Mouse (Mus musculus) erythroid progenitor cell, adult 5-6 weeks (primary cell): ENCODE data around the gene Il1a. TPM values are rescaled to one million over a fixed set of nuclear protein-coding genes. Genes with fewer than 3 reads are reported as not detected.

Experiments
- ATAC-seq: replicated peaks from 2 replicates; pipeline ENCODE4 v1.8.0; 2016; ENCODE audit warnings: moderate number of reproducible peaks, mild to moderate bottlenecking, moderate TSS enrichment, inconsistent platforms; ENCODE audit not compliant: poor library complexity, low FRiP score, severe bottlenecking
- total RNA-seq, 2 experiments: library from RNA; stranded (forward) in 1 of 2; stranded (reverse) in 1 of 2; fragments of 150-400 nt in 1 of 2; fragments of 186-747, 209-891 nt in 1 of 2; gene quantifications; 2 replicates each; pipeline versions ENCODE4 v1.2.3 to v1.2.4; 2015 to 2017; ENCODE audit warnings: low replicate concordance in 2 of 2

The Il1a gene
- total RNA-seq, 2 experiments from 2014 or later: 1.1 TPM; not detected in 1

GRCm38 (mm10) chr2:129269161-129269643, 40.6 kb downstream of the Il1a start:
- ATAC-seq: no peak

GRCm38 (mm10) chr2:129267738-129268137, 42.0 kb downstream of the Il1a start:
- ATAC-seq: no peak

DNA sequence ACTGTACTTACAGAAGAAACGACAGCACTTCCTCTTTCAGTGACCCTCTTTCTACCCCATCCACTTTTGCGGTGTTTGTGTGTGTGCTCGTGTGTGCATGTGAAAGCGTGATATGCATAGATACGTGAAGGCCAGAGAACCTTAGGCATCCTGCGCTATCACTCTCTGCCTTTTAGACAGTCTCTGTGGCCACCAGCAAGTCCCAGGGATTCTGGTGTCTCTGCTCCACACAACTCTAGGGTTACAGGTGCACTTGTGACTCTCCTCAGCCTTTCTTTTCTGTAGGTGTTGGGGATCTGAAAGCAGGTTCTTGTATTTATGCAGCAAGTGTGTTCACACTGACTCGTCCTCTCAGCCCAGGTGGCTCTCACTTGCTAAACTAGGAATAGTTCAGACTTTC, 44.5 kb downstream of the Il1a start:
- no peak for ATAC-seq

DNA sequence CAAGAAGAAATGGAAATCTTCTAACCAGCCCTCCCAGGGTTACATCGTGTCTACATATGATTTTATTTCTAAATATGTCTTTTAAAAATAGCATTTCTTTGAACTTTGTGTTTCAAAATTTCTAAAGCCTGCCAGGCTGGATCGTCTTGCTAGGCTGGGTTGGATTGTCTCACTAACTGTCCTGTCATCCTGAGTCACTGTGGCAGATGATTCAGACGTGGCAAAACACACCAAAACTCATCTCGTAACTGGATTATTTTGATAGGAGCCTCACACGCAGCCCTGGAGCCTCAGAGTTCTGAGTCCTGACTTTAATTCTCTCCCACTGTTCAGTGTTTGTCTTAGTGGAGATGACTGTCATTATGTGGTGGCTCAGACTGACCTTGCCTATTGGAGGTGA, 46.7 kb downstream of the Il1a start:
- ATAC-seq: no peak

DNA sequence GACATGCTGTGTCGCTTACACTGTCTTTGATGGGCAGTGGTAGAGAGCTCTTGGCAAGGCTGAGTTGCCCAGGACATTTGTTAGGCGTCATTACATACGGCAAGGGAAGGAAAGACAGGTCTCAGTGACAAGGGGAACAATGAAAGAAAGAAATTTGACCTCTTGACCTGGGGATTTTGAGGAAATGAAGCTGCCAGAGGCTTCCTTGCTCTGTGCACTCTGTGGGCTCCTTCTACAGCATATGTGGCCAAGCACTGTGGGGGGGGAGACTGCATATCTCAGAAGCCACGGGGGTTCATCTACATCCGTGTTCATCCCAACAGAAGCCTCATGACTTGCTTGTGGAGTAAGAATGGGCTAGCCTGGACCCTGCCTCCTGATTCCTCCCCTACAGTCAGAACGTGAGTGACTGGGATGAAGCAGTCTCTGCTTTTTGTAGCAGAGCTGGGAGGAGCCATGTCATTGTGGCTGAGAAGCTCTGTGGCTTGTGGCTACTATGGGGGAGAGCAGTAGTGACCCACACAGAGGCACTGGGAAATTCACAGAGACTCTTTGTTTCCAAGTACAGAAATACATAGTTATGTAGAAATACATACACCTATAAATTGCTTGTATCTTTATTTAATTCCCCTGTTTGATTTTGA, 48.5 kb downstream of the Il1a start:
- no peak for ATAC-seq

DNA sequence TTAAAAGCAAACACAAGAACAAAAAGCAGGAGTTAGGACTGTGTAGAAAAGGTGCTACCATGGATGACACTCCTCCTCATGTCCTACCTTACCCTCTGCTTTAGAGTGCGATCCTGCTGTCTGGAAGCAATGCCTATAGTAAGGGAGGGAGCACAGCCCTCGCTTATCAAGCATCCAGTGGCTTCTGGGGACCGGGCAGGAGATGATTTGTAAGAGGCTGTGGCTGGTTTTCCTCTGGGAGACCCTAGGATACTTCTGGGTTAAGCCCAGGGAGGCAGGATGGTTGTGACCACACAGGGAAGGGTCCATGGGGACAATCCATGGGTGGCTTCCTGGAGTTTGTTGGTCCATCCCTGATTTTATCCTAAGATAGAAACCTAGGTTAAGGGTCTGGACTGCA, 49.1 kb downstream of the Il1a start:
- ATAC-seq: no peak

DNA sequence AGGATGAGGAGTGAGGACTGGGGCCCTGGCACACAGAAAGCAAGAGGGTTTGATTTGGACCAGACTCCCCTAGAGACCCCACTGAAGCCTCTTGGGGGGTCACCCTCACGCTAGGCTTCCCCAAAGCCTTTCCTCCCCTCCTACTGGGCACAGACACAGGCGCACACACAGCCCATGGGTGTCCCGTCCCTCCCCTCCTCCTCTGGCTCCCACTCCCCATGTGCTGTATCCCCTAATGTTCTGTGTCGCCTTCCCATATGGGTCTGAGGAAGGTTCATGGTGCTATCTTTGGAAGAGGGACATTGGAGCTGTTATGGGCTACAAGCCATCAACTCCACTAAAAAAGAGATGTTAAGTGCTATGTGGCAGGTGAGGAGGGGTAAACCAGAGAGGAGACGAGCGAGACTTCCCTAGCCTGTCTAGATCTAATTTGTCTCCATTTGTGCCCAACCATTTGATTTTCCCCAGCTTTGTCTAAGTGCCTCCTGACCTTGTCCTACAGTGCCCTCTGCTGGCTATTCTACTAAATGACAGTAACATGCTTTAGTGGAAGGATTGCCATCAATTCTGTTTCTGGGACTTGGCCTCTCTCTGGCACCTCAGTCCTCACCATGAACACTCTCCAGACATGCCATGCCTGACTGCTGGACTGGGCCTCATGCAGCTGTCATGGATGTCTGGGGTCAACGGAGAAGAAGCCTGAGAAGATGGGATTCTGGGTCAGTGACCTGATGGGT, 51.1 kb downstream of the Il1a start:
- peak; percentile 77 for ATAC-seq

DNA sequence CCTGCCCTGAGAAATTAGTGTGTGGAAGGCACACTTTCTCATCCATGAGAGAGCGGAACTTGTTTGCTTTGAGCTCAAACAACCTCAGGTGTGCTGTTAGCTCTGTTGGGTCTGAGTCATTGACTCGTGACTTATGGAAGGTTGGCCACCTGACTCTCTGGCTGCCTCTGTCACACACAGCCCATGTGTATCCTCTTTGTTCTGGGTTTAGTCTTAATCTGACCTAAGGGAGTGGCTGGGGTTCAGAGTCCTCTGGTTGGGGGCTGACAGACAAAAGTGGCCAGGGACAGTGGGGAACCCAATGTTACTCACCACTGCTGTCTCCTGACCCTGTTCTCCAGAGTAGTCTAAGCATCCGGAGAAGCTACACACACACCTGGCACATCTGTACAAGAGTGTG, 51.7 kb downstream of the Il1a start:
- ATAC-seq: no peak

DNA sequence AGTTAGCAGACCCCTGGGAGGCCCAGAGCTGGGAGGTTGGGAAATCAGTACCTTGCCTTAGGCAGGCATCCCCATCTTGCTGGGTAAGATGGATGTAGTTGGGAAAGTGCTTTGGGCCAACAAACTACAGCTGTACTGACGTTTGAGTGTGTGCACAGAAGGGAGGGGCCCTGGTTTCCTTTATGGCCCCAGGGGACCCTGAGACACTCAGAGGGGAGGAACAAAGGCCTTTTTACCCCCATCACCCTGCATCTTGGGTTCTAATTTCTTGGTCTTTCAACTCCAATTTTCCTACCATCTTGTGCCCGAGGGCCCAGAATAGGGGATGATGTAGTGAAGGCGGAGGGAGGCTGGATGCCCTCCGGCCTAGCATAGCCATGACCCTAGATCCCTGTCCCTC, 53.8 kb downstream of the Il1a start:
- ATAC-seq: no peak

DNA sequence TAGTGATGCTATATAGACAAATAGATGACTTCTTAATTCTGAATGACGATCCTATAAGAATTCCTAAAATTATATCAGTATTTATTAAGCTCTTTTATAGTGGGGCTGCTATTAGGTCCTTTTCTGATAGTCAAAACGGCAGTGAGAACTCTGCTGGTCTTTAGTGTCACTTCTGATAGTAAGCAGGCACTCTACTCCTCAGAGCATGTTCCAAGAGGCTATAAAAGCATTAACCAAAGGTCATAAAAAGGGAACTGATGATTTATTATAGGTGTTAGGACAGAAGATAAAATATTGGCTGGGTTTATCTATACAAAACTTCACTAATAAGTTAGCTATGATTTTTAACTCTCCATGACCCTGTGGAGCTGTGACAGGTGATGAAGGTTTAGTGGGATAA, 55.7 kb downstream of the Il1a start:
- no peak for ATAC-seq

- no peak for ATAC-seq
Observed at GRCm38 (mm10) chr2:129253631-129253970, 56.2 kb downstream of the Il1a start.

DNA sequence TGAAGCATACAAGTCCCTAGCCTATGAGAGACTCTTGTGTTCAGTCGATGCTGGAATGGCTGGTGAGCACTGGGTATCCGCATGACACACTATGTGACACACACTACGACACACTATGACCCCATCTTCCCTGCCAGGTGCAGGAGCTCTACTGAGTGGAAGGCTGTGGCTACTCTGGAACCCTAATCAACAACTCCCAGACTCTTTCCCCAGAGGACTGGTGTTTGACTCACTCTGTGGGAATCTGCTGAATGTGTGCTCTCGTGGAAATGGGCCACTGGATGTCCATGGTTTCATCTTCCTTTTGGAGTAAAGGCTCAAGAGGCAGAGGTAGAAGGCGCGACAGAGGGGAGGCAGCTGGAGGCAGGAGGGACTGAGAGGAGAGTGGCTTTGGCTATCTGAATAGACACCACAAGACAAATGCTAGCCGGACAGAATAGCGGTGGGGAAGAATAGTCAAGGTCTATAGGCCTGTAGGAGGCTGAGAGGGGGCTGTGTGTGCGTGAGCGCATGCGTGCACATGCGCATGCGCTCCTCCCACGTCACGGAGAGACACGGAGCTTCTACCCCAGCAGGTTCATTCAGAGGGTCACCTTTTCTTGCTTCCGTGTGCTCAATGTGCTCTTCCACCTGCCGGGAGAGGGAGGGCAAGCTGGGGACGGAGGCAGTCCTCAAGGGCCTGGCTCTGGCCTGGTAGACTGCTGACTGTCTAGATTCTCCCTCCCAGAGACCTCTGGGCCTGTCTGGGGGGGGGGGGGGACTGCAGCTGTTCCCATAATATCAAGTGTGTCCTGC, 56.7 kb downstream of the Il1a start:
- ATAC-seq: no peak

Other genes with a start within 250 kb of the Il1a start
- not detected in 2 replicates for gene Ttl, start 244.0 kb downstream of the Il1a start, total RNA-seq (2015; ENCODE audit: low replicate concordance)
- gene Ttl, start 244.0 kb downstream of the Il1a start, total RNA-seq (2017; ENCODE audit: low replicate concordance): 0.77 and 2.1 TPM in 2 replicates
- 2.1 and 2.5 TPM in 2 replicates for gene Polr1b, start 209.0 kb downstream of the Il1a start, total RNA-seq (2015; ENCODE audit: low replicate concordance)
- gene Polr1b, start 209.0 kb downstream of the Il1a start, total RNA-seq (2017; ENCODE audit: low replicate concordance): 2.8 and 5.7 TPM in 2 replicates
- 11.3 and 15.9 TPM in 2 replicates for gene Chchd5, start 180.3 kb downstream of the Il1a start, total RNA-seq (2015; ENCODE audit: low replicate concordance)
- 7.0 and 8.7 TPM in 2 replicates for gene Chchd5, start 180.3 kb downstream of the Il1a start, total RNA-seq (2017; ENCODE audit: low replicate concordance)
- 242 and 248 TPM in 2 replicates for gene Slc20a1, start 111.2 kb downstream of the Il1a start, total RNA-seq (2015; ENCODE audit: low replicate concordance)
- 739 and 881 TPM in 2 replicates for gene Slc20a1, start 111.2 kb downstream of the Il1a start, total RNA-seq (2017; ENCODE audit: low replicate concordance)
- 286 and 290 TPM in 2 replicates for gene Ckap2l, start 12.8 kb downstream of the Il1a start, total RNA-seq (2015; ENCODE audit: low replicate concordance)
- 162 and 200 TPM in 2 replicates for gene Ckap2l, start 12.8 kb downstream of the Il1a start, total RNA-seq (2017; ENCODE audit: low replicate concordance)
- 1.1 and 7.5 TPM in 2 replicates for gene Il1b, start 61.2 kb upstream of the Il1a start, total RNA-seq (2015; ENCODE audit: low replicate concordance)
- gene Il1b, start 61.2 kb upstream of the Il1a start, total RNA-seq (2017; ENCODE audit: low replicate concordance): 2.3 TPM in 1 of 2 replicates, not detected in the other
- gene F830045P16Rik, start 226.6 kb upstream of the Il1a start, total RNA-seq (2015; ENCODE audit: low replicate concordance): not detected in 2 replicates
- gene F830045P16Rik, start 226.6 kb upstream of the Il1a start, total RNA-seq (2017; ENCODE audit: low replicate concordance): not detected in 2 replicates